Mouse (Mus musculus) adipocyte (in vitro differentiated cells): ENCODE measurements around the gene Gdpd3.
"Not testable (repeated sequence)": the region's sequence is repeated elsewhere in the genome, so short reads cannot be mapped to it uniquely, and the experiment has no call there.

Source experiments
- DNase-seq: peaks from one replicate; pipeline ENCODE4 v3.0.0-alpha.2; 2016; ENCODE audit warnings: low spot score

Gdpd3 gene

DNA sequence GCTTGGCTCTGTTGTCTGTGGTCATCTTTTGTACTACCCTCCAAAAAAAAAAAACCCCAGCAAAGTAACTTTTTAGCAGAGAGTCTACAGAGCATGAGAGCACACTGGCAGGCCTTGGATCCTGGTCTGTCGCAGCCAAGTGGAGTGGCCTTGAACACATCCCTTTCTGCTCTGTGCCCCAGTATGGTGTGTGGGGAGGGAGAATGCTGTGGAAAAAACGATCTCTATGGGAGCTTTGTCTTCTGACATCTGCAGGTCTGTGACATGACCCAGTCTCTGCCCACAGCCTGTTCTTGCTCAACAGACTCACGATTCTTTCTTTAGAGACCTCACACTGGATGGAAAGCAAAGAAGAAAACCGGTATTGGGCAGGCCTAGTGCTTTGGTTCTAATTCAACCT lies 5.2 kb upstream of the Gdpd3 start:
- peak; percentile 43 for DNase-seq

DNA sequence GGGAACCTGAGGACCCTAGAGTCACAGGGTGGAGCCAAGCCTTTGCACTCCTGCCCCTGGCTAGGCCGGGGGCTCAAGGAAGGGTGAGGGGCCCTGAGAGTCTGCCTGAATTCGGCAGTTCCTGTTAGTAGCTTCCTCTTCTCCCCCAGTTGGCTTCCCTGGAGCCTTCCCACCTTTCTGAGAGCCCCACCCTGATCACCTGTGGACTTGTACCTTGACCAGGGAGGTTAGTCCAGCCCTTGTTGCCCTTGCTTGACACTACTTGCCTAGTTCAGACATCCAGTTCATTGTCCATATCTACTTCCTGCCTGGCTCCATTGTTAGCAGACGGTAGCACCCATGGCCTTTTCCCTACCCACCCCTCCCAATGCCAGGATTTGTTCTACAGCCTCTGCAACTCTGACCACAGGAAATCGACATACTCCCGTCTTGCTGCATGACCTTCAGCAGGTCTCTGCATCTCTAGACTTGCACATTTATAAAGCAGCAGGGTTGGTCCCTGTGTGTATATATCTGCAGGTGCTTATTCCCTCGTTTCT lies 4.5 kb upstream of the Gdpd3 start:
- peak; percentile 19 for DNase-seq

DNA sequence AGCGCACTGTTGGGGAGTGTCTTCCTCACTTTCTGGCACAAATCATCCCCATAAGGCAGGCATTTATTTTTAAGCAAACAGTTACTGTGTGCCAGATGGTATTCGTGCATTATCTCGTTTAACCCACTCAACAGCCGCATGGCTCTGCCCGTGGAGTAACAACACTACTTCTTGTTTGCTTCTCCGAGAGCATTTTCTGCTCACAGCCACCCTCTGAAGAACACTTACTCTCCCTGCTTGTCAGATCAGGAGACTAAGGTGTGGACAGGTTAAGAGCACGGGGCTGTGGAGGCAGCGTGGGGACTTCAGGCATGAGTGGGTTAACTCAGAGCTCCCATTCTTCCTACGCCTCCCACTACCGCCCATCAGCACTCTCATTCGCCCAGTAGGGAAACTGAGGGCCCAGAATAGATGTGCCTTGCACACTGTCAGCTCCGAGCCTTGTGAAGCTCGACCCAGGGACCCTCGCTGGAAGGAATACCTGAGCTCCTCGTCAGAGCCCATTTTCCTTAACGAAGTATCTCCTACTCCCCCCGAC lies 3.6 kb upstream of the Gdpd3 start:
- no peak for DNase-seq

DNA sequence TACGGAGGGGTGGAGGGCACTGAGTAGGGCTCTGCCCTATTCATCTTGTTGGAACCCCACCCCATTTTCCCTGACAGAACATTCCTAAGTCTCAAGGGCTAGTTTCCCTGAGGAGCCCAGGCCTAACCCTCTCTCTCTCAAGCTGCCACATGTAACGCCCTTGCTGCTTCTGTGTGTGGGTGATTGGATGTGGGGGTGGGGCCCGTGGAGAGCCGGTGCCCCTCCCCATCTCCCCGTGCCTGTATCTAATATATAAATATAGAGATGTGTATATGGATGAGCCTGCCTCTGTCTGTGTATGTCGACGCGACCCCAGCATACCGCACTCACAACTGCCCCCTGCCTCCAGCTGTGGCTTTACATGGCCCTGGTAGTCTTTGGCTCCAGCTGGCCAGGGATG lies 594 bp upstream of the Gdpd3 start:
- no peak for DNase-seq

DNA sequence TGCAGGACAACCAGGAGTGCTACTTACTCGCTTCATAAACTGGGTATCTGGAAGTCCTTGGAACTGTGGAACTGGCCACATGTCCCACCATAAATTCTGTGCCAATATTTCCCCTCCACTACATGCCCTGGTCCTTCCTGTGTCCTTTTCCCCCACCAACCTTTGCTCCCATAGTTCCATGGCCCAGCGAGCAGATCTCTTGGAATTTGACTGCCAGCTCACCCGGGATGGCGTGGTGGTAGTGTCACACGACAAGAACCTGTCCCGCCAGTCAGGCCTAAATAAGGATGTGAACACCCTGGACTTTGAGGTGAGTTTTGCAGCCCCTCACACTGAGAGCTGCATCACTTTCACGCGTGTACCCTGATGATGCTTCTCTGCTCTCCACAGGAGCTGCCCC lies 867 bp downstream of the Gdpd3 start:
- no peak for DNase-seq

DNA sequence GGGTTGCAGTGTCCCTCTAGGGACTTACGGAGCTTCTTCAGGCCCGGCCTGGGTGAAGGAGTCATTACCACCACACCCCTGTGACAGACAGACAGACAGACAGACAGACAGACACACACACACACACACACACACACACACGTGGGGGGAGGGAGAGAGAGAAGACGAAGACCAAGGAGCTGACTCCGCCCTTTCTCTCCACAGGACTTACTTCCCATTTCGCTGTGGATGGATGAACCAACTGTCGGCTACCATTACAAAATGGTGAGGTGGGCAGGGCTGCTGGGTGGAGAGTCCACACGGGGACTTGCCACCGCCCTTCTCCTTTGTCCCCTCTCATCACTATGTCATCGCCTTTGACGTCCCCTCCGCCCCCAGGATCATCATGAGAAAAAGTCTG lies 4.7 kb downstream of the Gdpd3 start:
- DNase-seq: no peak

DNA sequence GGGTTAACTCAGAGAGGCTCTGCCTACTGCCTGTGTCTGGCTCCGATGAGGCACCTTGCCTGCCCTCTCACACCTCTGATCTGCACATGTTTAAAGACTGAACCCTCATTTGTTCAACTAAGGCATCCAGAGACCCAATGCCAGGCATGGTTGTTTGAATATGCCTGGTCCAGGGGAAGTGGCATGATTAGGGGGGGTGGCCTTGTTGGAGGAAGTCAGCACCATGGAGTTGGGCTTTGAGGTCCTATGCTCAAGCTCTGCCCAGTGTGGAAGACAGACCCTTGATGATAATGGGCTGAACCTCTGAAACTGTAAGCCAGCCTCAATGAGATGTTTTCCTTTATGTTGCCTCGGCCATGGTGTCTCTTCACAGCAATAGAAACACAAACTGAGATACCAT lies 7.2 kb downstream of the Gdpd3 start:
- DNase-seq: no peak

DNA sequence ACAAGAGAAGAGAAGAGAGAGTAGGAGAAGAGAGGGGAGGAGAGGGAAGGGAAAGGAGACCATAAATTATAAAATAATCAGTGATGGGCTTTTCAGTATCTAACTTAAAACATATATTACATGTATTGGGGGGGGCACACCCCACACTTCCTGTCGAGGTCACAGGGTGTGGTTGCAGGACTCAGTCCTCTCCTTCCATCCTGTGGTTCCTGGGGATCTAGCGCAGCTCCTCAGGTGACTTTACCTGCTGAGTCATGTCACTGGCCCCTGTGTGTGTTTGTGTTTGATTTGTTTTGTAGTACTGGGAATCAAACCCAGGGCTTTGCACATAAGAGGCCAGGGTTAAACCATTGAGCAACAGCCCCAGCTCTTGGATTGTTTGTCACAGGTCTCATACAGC lies 8.3 kb downstream of the Gdpd3 start:
- DNase-seq: no peak

DNA sequence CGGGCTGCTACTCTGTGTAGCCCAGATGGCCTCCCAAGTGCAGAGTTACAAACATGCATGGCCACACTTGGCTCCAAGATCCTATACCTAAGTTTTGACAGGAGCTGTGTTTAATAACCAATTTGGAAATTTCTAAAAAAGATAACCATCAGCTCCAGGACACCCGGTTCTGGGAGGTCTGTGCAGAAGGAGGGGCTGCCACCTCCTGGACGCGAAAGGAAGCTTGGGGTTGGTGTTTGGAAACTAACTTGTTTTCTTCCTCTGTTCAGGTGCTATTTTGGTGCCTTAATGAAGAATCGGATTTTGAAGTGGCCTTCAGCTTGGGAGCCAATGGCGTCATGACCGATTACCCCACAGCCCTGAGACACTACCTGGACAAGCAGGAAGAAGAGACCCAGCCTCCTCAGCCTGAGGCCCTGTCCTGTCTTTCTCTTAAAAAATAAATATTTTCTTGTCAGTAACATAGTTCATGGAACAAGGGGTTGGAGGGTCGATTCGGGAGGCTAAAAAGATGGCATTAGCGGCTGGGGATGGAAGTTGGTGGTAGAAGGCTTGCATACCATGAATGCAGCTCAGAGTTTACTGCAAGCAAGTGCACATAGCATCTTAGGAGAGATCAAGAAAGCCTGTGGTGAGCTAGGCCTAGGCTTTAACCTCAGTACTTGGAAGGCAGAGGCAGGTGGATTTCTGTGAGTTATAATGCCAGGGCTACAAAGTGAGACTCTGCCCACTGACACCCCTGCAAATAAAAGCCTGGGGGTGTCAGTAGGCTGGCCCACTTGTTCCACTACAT lies 9.2 kb downstream of the Gdpd3 start:
- no peak for DNase-seq

DNA sequence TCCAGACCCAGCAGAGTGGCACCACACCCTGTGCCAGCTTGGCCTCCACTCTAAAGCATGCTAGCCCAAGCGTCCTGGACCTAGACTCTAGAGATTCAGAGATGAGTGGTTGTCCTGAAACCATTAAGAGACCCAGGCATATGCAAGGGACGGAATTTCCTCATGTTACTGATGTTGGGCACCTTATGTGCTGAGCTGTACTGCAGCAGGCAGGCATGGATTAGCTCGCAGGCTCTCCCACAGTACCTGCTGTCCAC lies 9.8 kb downstream of the Gdpd3 start:
- no peak for DNase-seq

DNA sequence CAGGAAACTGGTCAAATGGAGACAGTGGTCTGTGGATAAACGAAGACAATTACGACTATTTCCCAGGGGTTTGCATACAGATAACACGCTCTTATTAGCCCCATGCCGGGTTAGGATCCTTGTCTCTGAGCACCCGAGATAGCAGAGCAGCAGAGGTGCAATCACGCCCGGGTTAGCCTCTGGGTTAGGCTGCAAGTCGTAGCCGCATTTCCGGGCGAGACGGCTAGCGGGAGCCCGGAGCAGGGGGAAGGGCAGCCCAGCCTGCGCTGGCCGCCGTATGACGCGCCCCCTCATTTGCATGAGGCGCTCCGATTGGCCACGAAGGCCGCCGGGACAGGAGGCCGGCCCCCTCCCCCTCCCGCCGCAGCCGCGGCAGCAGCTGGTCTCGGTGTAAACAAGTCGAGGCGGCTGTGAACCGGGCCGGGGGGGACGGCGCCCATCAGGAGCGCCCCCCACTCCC lies 10.5 kb downstream of the Gdpd3 start, which contains the start of gene Ypel3:
Gene Ypel3, plus strand, starts transcription at position 358 of the 460 bp plus-strand sequence.
- DNase-seq: peak; percentile 85

DNA sequence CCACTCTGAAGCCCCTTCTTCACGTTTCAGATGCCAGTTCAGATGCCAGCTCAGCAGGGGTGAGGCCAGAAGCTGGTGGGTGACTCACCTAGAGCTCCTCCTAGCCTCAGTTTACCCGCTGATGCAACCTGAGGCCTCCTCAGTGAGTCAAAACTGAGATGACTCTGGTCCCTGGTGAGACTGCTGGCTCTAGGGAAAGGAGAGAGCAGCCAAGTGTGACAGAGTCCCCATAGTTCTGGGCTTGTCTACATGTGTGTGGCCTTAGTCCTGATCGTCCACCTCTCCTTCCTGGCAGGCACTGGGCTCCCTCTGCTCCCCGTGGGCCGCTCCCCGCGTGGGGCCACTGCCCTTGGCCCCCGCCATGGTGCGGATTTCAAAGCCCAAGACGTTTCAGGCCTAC lies 11.3 kb downstream of the Gdpd3 start:
- peak; percentile 75 for DNase-seq

DNA sequence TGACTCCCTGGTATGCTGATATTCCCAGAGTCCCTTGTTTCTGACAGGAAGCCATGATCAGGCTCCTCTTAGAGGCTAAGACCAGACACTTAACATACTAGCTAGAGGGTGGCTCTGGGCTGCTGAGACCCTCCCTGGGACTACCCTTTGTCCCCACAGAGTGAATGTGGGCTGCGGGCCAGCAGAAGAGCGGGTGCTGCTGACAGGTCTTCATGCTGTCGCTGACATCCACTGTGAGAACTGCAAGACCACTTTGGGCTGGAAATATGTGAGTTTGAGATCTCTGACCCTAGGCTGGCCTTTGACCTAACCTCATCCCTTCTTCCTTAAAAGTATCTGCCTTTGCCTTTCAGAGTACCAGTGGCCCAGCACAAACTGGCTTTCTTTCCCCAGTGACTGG lies 12.0 kb downstream of the Gdpd3 start:
- DNase-seq: no peak

DNA sequence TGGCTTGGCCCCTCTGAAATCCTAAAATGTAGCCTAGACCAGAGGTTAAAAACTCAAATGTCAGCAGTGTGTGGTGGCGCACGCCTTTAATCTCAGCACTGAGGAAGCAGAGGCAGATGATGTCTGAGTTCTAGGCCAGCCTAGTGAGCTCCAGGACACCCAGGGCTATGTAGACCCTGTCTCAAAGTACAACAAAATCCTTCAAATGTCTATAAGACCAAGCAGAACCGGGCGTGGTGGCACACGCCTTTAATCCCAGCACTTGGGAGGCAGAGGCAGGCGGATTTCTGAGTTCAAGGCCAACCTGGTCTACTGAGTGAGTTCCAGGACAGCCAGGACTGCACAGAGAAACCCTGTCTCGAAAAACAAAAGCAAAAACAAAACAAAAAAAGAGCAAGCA lies 13.0 kb downstream of the Gdpd3 start:
- DNase-seq: not testable (repeated sequence)

DNA sequence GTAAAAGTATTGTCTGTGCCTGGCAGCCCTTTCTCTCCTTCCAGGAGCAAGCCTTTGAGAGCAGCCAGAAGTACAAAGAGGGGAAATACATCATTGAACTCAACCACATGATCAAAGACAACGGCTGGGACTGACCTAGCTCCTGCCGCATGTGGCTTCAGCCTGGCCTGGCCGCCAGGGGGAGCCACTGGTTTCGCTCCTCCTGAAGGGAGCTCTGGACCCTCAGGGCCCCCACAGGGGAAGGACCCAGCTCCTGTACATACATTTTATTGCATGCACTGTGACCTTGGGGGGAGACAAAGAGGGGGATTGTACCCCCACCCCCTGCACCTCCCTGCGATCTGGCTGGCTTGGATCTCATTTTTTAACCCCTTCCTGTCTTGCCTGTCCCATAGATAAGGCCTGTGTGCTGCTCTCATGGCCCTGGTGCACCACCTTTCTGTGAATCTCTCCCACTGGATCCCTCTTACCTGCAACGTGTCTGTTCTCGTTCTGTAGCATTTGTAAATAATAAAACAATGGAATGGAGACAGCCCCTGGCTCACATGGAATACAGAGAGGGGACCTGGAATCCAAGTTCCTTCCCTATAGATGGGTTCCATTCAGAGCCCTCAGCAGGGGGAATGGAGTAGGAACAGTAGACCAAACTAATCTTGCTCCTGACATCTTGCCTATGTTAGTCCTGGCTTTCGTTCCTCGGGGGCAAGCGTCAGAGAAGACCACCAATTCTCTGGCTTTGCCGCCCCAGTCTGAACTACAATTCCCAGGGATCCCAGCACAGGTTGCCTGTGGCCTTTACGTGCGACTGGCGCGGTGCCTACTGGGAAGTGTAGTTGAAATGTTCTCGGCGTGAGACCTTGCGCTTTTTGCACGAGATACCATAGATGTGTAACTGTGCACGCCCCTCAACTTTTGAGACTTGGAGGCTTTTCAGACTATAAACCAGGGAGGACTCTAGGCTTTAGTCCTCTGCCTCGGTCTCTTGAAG lies 14.1 kb downstream of the Gdpd3 start:
- DNase-seq: peak; percentile 52

DNA sequence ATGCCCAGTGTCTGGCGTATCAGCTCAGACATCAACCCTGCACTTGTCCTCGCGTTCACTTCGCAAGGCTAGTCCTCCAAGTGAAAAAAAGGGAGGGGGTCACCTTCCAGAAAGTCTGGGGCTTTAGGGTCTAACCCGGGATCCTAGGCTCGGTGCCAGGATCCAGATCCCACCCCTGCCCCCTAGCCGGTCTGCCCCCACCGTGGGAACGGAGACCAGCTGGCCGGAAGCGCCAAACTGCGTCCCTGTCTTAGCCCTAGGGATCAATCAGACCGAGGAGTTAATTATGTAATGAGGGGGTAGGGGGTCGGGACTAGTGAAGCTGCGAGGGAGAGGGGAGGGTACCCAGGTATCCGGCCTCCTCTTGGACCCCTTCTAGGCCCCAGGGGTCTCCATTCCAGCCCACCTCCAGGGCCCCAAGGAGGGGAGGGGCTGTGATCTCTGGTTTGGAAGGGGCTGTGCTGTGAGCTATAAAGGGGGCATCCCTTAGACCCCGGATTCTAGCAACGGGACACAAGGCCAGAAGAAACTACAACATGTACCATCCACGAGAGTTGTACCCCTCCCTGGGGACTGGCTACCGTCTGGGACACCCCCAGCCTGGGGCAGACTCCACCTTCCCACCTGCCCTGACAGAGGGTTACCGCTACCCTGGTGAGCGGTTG lies 15.0 kb downstream of the Gdpd3 start, which contains the start of gene Tbx6:
Gene Tbx6, plus strand, starts transcription at position 513 of the 665 bp plus-strand sequence.
- no peak for DNase-seq

DNA sequence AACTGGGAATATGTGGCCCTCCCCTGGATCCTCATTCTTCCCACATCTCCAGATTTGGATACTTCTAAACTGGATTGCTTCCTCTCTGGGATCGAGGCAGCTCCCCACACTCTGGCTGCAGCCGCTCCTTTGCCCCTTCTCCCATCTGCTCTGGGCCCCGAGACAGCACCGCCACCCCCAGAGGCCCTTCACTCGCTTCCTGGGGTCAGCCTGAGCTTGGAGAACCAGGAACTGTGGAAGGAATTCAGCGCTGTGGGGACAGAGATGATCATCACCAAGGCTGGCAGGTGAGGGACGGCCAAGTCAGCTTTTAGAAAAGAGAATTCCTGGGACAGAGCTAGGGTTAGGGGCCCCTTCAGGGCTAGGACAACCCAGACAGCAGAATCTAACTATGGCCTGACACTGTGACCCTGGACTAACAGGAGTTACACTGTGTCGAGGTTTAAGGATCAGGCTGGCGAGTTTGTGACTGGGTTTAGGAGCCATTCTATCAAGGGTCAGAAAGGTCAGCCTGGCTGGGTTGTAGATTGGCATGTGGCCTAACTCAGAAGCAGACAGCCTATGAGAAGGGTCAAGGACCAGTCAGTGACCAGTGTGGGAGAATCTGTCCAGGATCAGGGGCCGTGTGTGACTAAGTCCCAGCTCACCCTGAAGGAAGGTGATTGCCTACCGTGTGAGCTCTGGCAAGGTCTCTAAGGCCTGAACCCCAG lies 15.7 kb downstream of the Gdpd3 start:
- no peak for DNase-seq

DNA sequence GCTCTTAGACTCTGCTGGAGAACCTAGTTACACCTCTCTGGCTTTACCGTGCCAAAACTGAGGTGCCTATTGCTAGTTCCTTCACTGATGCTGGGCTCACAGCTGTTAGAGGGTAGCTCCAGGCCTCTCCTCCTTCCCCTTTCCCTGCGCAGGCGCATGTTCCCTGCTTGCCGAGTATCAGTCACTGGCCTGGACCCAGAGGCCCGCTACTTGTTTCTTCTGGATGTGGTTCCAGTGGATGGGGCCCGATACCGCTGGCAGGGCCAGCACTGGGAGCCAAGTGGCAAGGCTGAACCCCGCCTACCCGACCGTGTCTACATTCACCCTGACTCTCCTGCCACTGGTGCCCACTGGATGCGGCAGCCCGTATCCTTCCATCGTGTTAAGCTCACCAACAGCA lies 16.6 kb downstream of the Gdpd3 start:
- no peak for DNase-seq

DNA sequence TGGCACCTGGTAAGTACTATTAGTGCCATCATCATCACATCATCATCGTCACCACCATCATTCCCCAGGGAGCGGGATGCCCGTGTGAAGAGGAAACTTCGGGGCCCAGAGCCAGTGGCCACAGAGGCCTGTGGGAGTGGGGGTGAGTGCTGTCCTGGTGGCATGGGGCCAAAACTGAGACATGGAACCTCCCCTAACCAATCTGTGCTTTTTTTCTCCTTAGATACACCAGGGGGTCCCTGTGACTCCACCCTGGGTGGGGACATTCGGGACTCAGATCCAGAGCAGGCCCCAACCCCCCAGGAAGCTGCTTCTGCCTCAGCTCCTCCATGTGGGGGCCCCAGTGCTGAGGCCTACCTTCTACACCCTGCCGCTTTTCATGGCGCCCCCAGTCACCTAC lies 18.3 kb downstream of the Gdpd3 start:
- no peak for DNase-seq

DNA sequence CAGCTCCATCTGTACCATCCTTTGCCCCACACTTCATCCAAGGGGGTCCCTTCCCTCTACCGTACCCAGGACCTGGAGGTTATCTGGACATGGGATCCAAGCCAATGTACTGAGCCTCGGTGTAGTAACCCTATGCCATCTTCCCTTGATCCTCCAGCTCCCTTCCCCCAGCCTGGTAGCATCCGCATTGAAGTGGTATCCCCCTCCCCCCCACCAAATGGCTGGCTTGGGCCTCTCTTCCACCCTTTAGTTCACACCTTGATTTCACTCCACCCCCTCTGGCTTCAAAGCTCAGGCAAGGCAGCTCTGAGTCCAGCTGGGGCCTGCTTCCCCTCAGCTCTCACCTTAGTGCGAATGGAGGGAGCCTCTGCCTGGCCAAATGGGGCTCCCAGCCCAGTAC lies 18.9 kb downstream of the Gdpd3 start:
- no peak for DNase-seq

DNA sequence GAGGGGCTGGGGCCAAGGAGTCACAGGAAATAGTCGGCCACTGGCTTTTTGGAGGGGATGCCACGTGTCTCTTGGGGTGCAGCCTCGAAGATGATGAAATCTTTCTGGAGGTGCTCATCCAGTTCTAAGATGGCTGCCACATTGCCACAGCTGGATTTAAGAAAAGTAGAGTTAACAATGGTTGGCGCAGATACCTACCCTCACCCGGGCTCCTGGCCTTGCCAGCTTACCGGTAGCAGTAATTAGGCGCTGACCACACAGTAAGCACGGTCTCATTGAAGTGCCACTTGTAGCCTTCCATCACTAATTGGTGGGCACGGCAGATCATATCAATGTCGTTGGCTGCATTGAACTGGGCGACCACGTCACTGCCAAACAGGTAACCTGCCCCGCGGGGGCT lies 20.0 kb downstream of the Gdpd3 start:
- no peak for DNase-seq
